Mouse (Mus musculus) liver, embryonic 11.5 days (tissue): ENCODE measurements around the gene Map4k4. TPM values are rescaled to one million over a fixed set of nuclear protein-coding genes. Genes with fewer than 3 reads are reported as not detected.

Experiments
- ATAC-seq: fragments of 200-750 bp; cut with Nextera tagmentation; replicated peaks from 2 replicates; pipeline ENCODE4 v1.8.0; 2017; ENCODE audit warnings: moderate number of reproducible peaks, mild to moderate bottlenecking, moderate TSS enrichment, moderate library complexity; ENCODE audit not compliant: low FRiP score
- DNase-seq: peaks from one replicate; pipeline ENCODE4 v3.0.0-alpha.2; 2017; ENCODE audit warnings: low spot score
- H3K27ac ChIP-seq: fragments of 300-500 bp; sonication (generic); 2 replicates; pipeline ENCODE4 v1.5.1; 2014; ENCODE audit warnings: mild to moderate bottlenecking, low read depth, low read length, control low read depth
- H3K27me3 ChIP-seq: fragments of 300-500 bp; sonication (generic); replicated peaks from 2 replicates; pipeline ENCODE4 v1.6.1; 2014; ENCODE audit warnings: low read length, mixed read lengths; ENCODE audit not compliant: control insufficient read depth, insufficient read depth
- H3K36me3 ChIP-seq: fragments of 300-500 bp; sonication (generic); 2 replicates; pipeline ENCODE4 v1.6.1; 2014; ENCODE audit warnings: mild to moderate bottlenecking, low read length, moderate library complexity, mixed read lengths; ENCODE audit not compliant: control insufficient read depth, insufficient read depth
- H3K4me1 ChIP-seq: fragments of 300-500 bp; sonication (generic); replicated peaks from 2 replicates; pipeline ENCODE4 v1.6.1; 2014; ENCODE audit warnings: low read length, mixed read lengths; ENCODE audit not compliant: control insufficient read depth, insufficient read depth
- H3K4me2 ChIP-seq: fragments of 300-500 bp; sonication (generic); 2 replicates; pipeline ENCODE4 v1.6.1; 2014; ENCODE audit warnings: mild to moderate bottlenecking, control low read depth, moderate library complexity
- H3K4me3 ChIP-seq: fragments of 300-500 bp; sonication (generic); 2 replicates; pipeline ENCODE4 v1.5.1; 2014; ENCODE audit warnings: low read depth, low read length, control low read depth
- H3K9ac ChIP-seq: fragments of 300-500 bp; sonication (generic); 2 replicates; pipeline ENCODE4 v1.6.1; 2014; ENCODE audit warnings: low read depth, low read length, control low read depth
- H3K9me3 ChIP-seq: fragments of 300-500 bp; sonication (generic); 2 replicates; pipeline ENCODE4 v1.6.1; 2016; ENCODE audit warnings: low read length, inconsistent platforms, mixed read lengths; ENCODE audit not compliant: control insufficient read depth
- WGBS: fragments of 180-500 bp; shearing (Covaris S2); extraction: QIAGEN DNeasy Blood & Tissue Kit; methylation state at CpG from one replicate; pipeline ENCODE4 v1.1.7; 2014; 5-methylcytosine and 5-hydroxymethylcytosine counted together
- polyA plus RNA-seq: library from polyadenylated mRNA; unstranded; fragments of >200 nt; fragmentation: Nextera tagmentation; extraction: Ambion mirVana; gene quantifications from 2 replicates; pipeline ENCODE4 v1.2.1, GENCODE M21; 2014

The Map4k4 gene
- polyA plus RNA-seq: 12.5 and 13.6 TPM in 2 replicates

GRCm38 (mm10) chr1:39900181-39901005 lies at the start of gene Map4k4:
Gene Map4k4, plus strand, starts transcription at chr1:39900913.
- ATAC-seq: peak; percentile 83
- WGBS: 3% methylated on average over 74 of the region's 97 CpGs

GRCm38 (mm10) chr1:39855949-39856348 lies 44.8 kb upstream of the Map4k4 start:
- 55% methylated on average over 6 of the region's 6 CpGs for WGBS
- Histone ChIP-seq H3K9me3 (no peaks in the 10 kb centered on the region), H3K27me3 (peaks cover 4% of the 10 kb centered on the region; the same call in 1 of the 2 replicates), H3K27ac (no peak overlapping the region), H3K36me3 (no peaks in the 10 kb centered on the region), H3K4me3 (no peak overlapping the region), H3K4me2 (no peak overlapping the region), H3K4me1 (no peaks in the 10 kb centered on the region), H3K9ac (no peak overlapping the region)
- ATAC-seq: peak; percentile 81
- DNase-seq: no peak

More at GRCm38 (mm10) chr1:39900181-39901005, at the start of gene Map4k4:
- Histone ChIP-seq H3K4me2 (peak within 1 kb of the TSS; percentile 77), H3K4me3 (peak within 1 kb of the TSS; percentile 83), H3K36me3 (no peaks in the 10 kb centered on the region), H3K9me3 (no peaks in the 10 kb centered on the region), H3K4me1 (peaks cover 17% of the 10 kb centered on the region), H3K27ac (peak within 1 kb of the TSS; percentile 85), H3K9ac (peak within 1 kb of the TSS; percentile 88), H3K27me3 (0 out of 2 replicates have a peak, but pooled peaks cover 4% of the 10 kb centered on the region)
- DNase-seq: peak; percentile 73

DNA sequence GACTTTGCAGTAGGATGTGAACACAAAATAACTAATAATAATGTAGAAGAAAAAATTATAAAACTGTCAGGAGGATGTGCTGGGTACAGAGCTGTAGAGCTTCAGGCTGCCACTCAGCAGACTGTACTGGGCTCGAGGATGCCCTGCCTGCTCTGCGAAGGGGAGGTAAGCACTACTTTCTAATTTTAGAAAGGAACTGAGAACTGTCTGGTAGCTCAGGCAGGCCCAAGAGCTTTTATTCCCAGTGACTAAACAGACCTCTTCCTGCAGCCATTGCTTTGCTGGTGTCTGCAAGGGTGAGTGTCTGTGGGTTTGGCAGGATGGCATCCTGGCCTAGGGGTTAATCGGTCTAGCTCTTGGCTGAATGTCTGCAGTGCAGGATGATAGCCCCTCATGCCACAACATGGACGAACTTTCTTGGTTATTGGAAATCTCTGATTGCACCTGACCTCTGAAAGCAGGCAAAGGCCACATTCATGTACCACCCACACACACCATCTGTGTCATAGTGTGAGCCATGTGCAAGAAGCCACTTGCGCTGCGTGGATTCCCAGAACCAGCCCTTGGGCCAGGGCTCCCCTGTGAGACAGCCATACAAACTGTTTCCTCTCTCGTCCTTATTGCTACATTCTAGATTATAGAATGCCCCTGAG lies 43.8 kb upstream of the Map4k4 start:
- Histone ChIP-seq H3K9ac (no peak overlapping the region), H3K4me2 (no peak overlapping the region), H3K4me3 (no peak overlapping the region), H3K27ac (no peak overlapping the region), H3K27me3 (peaks cover 4% of the 10 kb centered on the region; the same call in 1 of the 2 replicates), H3K4me1 (no peaks in the 10 kb centered on the region), H3K36me3 (no peaks in the 10 kb centered on the region), H3K9me3 (no peaks in the 10 kb centered on the region)
- ATAC-seq: no peak
- DNase-seq: no peak
- WGBS: 80% methylated on average over 7 of the region's 7 CpGs

GRCm38 (mm10) chr1:39857448-39857820 lies 43.3 kb upstream of the Map4k4 start:
- DNase-seq (no peak), ATAC-seq (no peak)
- Histone ChIP-seq H3K36me3 (no peaks in the 10 kb centered on the region), H3K9ac (no peak overlapping the region), H3K4me1 (no peaks in the 10 kb centered on the region), H3K4me3 (no peak overlapping the region), H3K27me3 (peaks cover 4% of the 10 kb centered on the region; the same call in 1 of the 2 replicates), H3K9me3 (no peaks in the 10 kb centered on the region), H3K4me2 (no peak overlapping the region), H3K27ac (no peak overlapping the region)
- WGBS: 85% methylated on average over 6 of the region's 6 CpGs

DNA sequence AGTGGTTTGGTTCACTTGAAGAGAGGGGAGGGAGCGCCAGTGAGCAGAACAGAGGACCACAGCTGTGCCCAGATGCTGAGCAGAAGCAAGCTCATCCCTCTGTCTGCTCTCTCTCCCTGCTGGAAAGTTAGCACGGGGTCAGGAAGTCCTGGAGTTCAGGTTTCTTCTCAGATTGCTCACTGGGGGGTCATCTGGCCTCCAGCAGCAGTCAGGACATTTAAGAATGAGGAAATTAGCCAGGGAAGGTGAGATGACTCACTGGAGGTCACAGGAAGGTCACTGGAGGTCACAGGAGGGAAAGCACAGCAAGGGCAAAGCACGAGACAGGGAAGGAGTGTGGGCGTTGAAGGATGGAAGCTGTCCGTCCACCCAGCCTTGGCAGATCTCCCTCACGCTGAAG lies 41.5 kb upstream of the Map4k4 start:
- Histone ChIP-seq H3K4me1 (no peaks in the 10 kb centered on the region), H3K4me2 (no peak overlapping the region), H3K27me3 (peaks cover 4% of the 10 kb centered on the region; the same call in 1 of the 2 replicates), H3K9ac (no peak overlapping the region), H3K27ac (no peak overlapping the region), H3K9me3 (no peaks in the 10 kb centered on the region), H3K4me3 (no peak overlapping the region), H3K36me3 (no peaks in the 10 kb centered on the region)
- 29% methylated on average over 6 of the region's 6 CpGs for WGBS
- ATAC-seq: no peak
- no peak for DNase-seq

DNA sequence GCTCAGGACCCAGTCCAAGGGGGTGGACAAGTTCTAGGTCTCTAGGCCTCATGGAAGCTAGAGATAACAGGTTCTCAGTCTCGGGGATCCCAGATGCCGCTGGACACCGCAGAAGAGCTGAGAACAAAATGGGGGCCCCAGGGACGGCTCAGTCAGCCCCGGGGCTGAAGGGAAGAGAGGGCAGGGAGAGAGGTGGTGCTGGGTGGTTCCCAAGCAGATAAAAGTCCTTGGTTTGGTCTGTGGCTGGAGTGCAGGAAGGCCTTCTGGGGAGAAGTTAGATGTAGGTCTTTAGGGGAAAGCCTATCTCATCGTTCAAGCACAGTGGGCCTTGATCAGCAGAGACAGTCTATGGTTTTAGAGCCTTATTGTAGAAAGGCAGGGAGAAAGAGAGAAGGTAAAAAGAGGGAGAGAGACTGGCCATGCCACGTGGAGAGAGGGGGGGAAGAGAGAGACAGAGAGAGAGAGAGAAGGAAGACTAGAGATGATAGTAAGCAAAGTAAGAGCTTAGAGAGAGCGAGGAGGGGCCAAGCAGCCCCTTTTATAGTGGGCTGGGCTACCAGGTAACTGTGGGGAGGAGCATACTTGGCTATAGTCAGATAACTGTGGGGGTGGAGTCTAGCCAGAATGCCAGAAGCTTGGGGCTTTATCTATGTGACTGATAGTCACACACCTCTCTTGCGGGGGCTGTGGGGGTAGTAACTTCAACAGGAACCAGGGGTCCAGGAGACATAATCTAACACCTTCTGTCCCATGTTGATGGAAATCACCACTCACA lies 34.2 kb upstream of the Map4k4 start:
- Histone ChIP-seq H3K27me3 (no peaks in the 10 kb centered on the region), H3K4me1 (peaks cover 37% of the 10 kb centered on the region), H3K9me3 (no peaks in the 10 kb centered on the region), H3K9ac (no peak overlapping the region), H3K4me3 (no peak overlapping the region), H3K27ac (peak overlapping the region; percentile 41; the same call in 1 of the 2 replicates), H3K36me3 (no peaks in the 10 kb centered on the region), H3K4me2 (peak overlapping the region; percentile 19; the same call in 1 of the 2 replicates)
- ATAC-seq (peak; percentile 59), DNase-seq (no peak)
- WGBS: 42% methylated on average over 9 of the region's 9 CpGs

- H3K27ac ChIP-seq: 0 out of 2 replicates have a peak overlapping the region, but pooled peaks have one; percentile 41
Measured at GRCm38 (mm10) chr1:39867142-39867525, 33.6 kb upstream of the Map4k4 start.

DNA sequence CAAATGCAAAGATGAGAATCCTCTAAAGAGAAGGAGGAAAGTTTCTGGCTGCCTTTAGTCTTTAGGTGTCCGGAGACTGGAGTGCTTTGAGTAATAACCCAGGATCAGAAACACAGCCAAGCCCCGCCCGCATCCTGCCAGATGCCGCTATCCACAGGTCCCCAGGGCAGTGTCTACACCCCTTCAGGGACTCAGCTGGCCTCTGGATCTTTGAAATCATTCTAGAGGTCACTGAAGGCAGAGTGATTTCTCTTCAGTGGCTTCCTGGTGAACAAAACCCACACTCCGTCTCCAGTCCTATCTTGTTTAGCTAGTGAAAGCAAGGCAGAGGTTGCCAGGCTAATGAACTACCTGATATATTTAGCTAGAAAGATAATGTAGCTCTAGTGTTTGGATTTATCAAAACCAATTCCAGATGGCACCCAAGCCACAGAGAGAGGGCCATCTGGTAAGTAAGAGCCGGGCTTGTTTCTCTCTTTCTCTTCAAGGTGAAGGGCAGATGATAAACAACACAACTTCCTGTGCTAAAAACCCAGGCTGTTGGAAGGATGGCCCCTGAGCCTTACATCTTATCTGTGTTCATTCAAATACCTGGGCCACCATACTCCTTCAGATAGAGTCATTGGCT lies 32.6 kb upstream of the Map4k4 start:
- no peak; the same call in 1 of the 2 replicates for ATAC-seq
- no peaks in the 10 kb centered on the region for H3K27me3 ChIP-seq
- H3K4me3 ChIP-seq: no peak overlapping the region
- no peak for DNase-seq
- no peaks in the 10 kb centered on the region for H3K36me3 ChIP-seq
- peak overlapping the region; percentile 16 for H3K4me2 ChIP-seq
- H3K9ac ChIP-seq: no peak overlapping the region
- H3K27ac ChIP-seq: peak overlapping the region; percentile 73
- H3K4me1 ChIP-seq: peaks cover 37% of the 10 kb centered on the region
- H3K9me3 ChIP-seq: no peaks in the 10 kb centered on the region
- WGBS: 19% methylated on average over 6 of the region's 6 CpGs

More at GRCm38 (mm10) chr1:39867142-39867525, 33.6 kb upstream of the Map4k4 start:
- Histone ChIP-seq H3K9me3 (no peaks in the 10 kb centered on the region), H3K4me3 (no peak overlapping the region), H3K4me2 (no peak overlapping the region), H3K36me3 (no peaks in the 10 kb centered on the region), H3K27me3 (no peaks in the 10 kb centered on the region), H3K4me1 (peaks cover 37% of the 10 kb centered on the region), H3K9ac (no peak overlapping the region)
- no peak for DNase-seq
- WGBS: 54% methylated on average over 7 of the region's 7 CpGs
- ATAC-seq: peak; percentile 11; the same call in 1 of the 2 replicates
